Mouse (Mus musculus) cerebellum, postnatal 10 days (tissue): Measurements from ENCODE around the gene Gpr153.
"Not testable (repeated sequence)": the region's sequence is repeated elsewhere in the genome, so short reads cannot be mapped to it uniquely, and the experiment has no call there.

Experiments
- DNase-seq, 2 experiments: peaks; one replicate each; pipeline ENCODE4 v3.0.0; 2021; ENCODE audit warnings: mixed read lengths in 2 of 2

The Gpr153 gene

DNA sequence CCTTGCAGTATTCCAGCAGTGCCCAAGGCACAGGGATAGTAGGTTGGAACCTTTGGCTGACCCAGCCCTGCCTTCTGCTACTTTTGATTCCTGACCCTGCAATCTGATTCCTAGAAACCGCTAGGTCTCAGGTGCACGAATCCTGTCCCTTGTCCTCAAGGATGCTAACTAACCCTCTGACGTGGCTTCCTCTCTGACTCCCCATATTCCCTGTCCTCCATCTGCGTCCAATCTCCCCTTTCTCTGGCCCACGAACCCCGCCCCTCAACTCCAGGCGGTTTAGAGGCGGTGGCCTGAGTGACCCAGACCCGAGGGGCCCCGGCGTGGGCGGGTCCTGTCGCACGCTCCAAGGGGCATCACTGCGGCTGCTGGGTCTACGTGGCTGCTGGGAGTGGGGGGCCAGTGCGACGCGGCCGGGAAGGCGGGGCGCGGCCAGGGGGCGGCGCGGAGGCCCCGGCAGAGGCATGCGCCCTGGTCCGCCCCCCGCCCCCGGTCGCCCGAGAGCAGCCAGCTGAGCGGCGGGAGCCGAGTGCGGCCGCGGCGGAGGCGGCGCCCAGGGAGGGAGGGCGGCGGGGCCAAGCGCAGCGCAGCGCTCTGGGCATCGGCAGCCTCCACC, at the start of gene Gpr153:
Gpr153 (plus strand) TSS at position 612 of the 616 bp plus-strand sequence.
- peak; percentile 44 to 67 for DNase-seq

DNA sequence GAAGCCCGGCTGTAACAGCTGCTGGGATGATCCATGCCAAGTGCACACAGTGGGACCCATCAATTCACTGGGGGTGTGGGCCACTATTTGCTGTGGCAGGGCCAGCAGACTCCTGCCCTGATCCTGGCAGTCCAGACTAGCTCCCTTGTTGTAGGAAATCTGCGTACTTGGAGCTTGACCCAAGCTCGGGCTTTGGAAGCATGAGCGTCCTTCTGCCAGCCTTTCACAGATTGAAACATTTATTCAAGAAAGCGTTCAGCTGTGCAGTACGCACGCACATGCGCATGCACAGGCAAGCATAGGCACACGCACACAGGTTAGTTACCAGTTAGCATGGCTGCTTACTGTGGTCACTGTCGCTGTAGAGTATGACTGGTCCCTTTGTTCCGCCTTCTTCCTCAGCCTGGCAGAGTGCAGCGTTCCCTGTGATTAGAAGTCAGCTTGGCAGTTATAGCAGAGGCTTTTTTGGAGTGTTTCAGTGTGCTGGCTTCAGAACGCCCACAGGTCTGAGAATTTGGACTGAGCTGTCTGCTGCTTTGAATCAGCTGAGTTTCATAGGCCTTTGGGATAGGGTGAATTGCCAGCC, 47.0 kb upstream of the Gpr153 start:
- peak; percentile 79 to 84 for DNase-seq

DNA sequence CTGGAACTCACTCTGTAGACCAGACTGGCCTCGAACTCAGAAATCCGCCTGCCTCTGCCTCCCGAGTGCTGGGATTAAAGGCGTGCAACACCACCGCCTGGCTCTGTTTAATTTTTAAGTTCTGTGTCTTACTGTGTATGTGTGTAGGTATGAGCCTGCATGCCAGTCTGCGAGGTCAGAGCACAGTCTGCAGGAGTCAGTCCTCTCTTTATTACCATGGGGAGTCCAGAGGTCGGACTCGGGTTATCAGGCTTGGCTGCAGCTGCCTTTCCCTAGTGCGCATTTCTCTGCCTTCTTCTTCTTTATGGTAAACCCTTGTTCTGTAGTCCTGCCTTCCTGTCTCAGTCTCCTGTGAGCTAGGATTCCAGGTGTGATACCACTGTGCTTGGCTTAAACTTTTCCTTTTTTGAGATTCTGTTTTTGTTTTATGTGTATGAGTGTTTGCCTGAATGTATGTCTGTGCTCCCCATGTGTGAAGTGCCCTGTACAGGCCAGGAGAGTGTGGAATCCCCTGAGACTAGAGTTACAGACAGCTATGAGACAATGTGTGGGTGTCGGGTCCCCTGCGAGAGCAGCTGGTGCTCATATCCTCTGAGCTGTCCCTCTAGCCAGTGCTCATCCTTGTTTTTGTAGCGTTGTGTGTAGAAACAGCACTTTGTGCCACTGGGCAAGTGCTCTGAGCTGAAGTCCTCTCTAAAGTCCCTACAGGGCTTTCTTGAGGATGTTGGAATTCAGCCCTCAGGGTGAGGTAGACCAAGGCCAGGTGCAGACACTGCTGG, 46.1 kb upstream of the Gpr153 start:
- no peak for DNase-seq

DNA sequence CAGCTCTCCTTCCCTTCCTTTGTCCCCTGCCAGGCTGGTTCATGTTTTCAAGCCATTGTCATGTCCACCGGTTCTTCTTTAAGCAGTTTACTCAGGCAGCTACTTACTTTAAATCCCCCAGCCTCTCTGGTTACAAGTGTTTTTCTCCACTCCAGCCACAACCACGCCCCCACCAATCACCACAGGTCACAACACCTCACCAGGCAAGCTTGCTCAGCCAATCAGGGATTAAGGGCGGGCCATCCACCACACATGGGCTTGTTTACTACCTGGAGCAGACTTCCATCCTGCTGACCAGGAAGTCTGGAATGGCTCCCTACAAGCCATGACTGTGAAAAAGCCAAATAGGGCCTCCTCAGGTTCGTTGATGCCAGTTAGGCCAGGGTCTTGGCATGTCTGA, 43.7 kb upstream of the Gpr153 start:
- not testable (repeated sequence) for DNase-seq

DNA sequence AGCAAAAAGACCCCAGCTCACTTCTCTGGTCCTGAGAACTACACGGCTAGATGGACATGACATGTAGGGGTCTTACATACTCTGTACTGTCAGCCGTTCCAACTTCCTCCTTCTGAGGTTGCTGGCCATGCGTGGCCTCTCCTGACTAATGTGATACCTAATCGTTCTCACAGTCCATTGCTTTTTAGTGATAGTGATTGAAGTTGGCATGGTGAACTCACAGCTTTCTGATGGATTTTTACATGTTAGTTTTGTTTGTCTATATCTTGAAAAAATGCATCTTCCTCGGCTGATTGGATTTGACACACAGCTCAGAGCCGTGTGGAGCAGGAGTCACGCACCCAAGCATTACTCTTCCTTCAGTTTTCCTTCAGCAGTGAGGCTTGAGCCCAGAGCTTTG, 42.7 kb upstream of the Gpr153 start:
- no peak for DNase-seq

DNA sequence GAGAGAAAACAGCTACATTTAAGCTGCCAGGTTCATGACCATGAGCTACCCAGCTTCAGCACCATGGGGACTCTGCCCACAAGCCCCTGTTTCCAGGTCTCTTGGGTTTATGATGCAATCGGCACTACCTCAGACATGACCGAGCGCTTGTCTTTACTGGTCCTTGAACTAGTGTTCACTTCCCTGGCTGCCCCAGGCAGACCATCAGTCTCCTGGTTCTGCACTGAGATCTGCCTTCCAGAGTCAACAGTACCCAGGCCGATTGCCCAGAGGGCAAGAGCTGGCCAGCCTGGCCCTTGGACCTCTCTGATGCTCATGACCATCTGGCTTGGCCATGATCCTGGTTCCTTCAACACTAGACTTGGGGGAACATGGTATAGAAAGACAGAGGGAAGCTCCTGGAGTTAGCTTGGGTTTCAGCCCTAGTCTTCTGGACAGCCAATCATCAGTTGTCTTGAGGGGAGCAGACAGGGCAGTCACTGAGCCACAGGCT, 41.6 kb upstream of the Gpr153 start:
- peak; percentile 34 to 48 for DNase-seq

DNA sequence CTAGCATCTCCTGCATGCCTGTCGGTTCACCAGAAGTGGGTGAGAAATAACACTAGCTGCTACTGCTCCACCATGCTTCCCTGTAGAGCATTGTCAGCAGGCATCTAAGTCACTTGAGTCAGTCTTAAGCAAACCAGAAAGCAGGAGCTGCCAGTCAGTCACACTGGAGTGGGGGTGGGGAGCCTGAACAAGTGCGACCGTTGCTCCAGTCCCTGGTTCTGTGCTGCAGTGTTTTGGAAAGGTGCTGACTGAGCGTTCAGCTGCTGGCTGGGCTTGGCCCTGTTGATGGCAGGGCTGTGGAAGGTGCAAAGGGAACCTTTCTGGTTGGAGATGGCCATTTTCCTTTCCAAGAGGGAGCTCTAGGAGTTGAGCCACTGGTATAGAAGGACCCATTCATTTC, 34.1 kb upstream of the Gpr153 start:
- DNase-seq, result peak in 1 of 2 experiments; percentile 5

DNA sequence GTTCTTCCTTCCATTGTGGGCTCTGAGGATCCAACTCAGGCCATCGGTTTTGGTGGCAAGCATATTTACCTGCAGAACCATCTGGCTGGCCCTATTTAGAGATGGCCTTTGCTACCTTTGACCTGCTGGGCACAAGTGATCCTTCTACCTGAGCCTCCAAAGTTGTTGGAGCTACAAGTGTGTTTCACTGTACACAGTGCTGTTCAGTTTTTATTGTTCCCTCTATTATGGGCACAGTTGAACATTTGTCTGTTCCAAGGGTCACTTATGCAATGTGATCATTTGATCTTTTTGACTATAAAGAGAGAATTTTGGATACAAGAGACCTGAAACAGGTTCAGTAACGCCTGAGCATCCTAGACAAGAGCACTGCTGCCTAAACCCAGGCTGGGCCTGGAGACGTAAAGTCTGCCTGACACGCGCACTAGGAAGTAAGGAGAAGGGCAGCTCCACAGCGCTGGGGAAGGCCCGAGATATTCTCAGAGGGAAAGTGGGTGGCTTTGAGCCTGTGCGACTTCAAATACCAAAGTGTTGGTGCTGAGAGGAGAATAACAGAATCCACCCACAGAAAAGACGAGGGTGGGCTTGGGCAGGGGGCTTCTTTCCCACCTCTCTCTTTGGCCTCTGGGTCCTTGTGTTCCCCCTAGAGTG, 30.7 kb upstream of the Gpr153 start:
- DNase-seq, result no peak

DNA sequence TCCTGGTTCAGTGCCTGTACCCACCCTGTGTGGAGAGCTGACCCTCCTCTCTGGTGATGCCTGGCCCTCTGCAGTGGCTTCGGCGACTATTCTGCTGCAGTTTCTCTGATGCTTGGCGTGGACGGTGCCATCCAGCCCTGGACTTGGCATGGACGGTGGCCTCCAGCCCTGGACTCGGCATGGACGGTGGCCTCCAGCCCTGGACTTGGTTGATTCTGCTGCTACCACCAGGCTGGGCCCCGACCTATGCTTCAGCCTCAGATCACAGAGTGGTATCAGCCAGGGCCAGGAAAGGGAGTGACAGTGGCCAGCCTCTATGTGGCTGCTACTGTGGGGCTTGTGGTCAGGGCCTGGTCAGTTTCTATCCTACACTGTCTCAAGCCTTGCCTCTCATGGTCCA, 30.1 kb upstream of the Gpr153 start:
- DNase-seq, result peak; percentile 79 to 82

DNA sequence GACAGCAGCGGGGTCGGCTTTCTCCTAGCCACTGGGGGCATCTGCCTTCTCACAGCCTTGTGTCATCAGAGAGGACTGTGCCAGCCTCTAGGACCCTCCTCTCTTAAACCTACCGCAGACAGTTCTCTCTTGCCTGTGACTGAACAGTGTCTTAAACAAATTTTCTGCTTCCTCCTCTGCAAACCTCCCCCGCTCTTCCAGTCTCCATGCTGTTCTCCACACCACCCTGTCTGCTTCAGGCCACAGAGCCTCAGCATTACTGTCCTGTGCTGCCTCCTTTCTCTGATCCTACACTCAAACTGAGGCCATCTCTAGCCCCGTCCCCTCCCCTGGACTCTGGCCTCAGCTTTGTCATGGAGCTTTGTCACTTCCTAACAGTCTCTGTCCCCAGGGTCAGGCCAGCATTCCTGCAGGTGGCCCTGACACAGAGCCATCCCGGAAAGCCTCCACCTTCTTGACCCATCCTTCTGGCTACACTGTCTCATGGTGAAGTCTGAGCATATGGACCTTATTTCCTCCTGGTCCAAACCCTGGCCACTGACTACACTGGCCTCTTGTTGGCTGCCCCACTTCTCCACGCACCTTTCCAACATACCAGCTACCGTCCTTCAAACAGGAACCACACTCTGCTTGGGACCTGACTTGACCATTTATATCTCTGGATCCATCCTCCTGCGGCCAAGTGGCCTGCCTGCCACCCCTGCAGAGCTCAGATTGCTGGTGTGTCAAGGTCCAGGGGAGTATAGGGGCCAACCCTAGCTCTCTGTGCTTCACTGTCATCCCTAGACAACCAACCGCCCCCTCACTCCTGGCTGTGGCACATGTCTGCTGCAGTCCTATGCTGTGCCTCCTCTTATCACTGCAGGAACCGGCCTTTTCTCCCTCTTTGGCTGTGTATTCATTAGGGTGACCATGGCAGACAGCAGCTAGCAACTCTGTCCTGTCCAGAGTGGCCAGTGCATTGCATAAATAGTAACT, 29.2 kb upstream of the Gpr153 start:
- peak in 1 of 2 experiments; percentile 42 for DNase-seq

DNA sequence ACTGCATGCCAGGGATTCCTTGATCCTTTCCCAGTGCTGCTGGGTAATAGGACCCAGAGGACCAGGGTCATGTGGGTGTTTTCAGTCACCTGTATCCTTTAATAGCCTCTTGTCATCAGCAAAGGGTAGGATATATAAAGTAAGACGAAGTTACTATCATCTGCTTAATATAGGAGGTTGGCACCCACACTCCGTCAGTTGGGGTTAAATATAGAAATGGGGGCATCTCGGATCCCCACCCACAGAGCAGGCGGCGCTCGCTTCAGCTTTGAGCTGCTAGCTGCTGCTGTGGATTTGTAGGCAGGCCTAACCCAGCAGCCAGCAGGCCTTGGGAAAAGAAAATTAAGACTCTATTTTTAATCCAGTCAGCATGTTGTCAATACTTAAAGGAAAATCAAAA, 28.0 kb upstream of the Gpr153 start:
- DNase-seq, result peak in 1 of 2 experiments; percentile 25

DNA sequence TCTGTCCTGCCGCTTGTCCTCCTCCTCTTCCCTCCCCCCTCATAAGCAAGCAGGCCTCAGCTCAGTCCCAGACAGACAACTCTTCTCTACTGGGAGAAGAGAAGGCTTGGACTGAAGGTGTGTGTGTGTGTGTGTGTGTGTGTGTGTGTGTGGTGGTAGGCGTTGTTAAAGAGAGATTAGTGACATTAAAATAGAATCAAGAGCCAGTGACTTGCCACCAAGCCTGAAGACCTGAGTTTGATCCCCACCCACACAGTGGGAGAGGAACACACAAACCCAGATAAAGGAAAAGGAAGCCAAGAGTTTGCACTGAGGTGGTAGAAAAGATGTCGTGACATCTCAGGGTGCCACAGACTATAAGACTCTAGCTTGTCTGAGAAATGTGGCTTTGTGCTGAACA, 26.8 kb upstream of the Gpr153 start:
- no peak for DNase-seq

DNA sequence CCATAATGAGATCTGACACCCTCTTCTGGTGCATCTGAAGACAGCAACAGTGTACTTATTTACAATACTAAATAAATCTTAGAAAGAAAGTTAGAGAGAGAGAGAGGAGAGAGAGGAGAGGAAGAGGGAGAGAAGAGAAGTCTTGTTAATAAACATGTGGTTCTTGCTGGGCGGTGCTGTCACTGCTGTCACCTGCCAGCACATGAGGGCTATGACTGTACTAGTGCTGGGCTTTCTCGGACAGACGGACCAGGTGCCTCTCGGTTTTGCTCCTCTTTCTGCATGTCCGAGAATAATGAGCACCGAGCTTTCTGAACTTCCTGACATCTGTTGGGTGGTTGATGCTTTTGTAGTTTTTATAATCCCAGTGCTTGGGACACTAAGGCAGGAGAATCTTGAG, 23.4 kb upstream of the Gpr153 start:
- DNase-seq, result no peak

DNA sequence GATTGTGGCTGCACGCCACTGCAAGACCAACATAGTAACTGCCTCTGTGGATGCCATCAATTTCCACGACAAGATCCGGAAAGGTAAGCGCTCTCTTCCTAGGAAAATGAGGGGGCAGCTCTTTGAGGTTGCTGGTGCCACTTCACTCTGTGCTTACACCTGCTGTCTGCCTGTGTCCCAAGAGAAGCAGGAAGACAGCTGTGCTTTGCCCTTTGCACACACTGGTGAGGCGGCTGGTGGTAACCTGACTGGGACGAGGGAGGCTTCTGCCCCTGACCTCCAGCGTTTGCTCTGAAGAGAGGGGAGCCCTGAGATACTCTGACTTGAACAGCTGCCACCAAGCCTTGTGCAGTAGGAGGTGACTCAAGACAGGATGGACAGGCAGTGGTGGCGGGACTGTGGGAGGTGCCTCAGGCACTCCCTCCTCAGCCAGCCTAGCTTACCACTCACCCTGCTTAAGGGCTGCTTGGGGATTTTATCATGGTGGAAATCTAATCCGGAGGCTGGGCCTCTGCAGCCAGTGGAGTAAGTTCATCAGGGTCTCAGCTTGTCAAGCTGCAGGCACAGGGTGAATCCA, 20.8 kb upstream of the Gpr153 start:
- DNase-seq, result peak in 1 of 2 experiments; percentile 7

DNA sequence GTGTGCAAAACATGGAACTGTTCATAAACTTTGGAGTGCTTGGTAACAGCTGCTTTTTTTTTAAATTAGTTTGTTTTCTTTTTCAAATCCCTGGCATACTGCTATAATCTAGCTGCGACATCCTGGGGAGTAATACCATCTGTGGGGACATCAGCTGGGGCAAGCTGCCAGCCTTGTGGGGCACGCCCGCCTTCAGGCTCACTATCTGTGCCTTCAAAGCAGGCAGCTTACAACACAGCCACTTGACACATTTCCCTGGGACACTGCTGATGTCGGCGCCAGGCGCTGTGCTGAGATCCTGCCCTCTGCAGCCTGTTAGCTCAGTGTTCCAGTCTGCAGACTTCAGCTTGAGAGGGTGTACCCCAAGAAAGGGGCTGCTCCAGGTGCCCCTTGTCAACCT, 17.0 kb upstream of the Gpr153 start:
- peak; percentile 77 to 83 for DNase-seq

DNA sequence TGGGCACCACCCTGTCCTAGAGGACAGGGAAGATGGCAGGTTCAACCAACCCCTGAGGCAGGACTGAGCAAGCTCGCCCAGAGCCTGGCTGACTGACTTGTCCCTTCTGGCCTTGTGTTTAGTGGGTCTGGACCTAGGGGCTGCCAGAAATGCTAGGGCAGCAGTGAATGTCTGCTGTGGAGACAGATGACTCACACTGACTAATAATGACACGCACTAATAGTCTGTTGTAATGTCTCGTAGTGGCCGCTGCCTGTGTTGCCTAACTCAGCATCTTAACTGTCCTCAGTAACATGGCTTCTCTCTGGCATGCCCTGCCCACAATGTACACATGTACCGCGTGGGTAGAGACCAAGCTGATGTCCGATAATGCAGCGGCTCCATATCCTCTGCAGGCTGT, 13.6 kb upstream of the Gpr153 start:
- DNase-seq, result no peak

DNA sequence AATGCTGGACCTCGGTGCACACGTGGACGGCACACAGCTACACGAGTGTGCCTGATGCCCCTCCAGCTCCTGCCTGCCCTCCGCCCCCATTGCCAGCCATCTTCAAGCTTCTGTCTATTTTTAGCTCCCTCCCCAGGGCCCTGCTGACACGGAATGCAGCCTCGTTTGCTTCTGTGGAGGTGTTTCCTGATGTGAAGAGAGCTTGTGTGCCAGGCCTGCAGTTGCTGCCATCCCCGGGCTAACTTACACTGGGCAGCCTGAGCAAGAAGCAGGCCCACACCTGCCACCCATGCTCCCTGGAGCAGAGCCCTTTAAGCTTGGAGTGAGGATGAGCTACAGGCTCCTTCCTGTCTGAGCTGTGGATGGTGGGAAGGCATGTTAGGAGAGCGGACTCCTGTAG, 11.8 kb upstream of the Gpr153 start:
- peak in 1 of 2 experiments; percentile 28 for DNase-seq

DNA sequence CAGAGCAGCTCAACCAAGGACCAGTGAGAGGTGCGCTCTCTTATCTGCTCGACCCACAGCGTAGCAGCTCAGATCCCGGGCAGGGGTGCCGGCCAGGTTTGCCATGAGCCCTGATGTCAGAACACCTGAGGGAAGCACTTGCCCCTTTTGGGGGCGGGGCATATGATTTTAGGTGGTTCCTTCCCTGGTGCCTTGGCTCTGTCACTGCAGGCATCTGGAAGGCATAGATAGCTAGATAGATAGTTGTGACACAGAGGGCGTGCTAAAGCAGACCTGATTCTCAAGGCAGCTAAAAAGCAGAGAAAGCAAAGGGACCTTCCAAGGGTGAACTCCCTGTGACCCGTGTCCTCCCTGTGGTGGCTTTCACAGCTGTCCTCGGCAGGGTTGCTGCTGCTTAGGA, 10.9 kb upstream of the Gpr153 start:
- no peak for DNase-seq

DNA sequence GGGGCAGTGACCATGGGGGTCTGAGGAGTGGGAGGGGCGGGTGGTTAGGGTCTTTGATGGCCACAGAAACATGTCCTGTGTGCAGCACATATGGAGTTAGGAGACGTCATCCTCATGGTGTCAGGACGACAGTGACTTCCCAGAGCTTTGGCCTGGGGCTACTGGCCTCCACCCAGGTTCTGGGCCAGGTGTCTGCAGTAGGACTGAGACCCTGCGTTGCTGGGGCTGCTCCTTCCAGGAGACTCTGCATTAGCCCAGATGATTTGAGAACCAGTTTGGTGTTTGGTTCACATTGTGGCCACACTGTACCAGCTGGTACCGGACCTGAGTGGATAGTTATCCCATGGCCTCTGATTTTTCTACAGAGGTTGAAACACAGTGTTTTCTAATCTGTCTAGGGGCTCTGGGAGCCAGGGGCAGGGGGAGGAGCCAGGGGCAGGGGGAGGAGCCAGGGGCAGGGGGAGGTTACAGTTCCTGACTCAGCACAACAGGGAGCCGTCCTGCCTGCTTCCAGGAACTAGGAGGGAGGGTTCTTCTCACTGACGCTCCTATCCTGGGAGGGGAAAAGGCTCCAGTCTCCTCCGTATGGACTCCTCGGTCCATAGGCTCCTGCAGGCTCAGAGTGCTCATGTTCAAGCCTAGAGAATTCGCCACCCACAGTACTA, 10.4 kb upstream of the Gpr153 start:
- peak; percentile 42 to 48 for DNase-seq

DNA sequence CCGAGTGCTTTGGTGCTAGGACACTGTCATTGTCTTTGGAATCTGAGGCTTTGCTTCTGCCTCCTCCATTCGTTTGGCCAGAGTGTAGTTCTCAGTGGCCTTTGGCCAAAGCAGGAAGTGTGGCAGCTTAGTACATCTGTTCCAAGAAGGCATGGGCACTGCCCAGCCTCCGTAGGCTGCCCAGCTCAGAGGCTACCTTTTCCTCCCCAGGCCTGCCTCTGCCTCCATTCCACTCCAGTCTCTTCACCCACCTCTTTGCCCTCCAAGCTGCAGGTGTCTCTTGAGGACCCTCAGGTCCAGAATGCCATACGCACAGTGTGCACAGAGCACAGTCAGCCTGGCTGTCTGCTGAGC, 9.9 kb upstream of the Gpr153 start:
- DNase-seq, result peak; percentile 47 to 64

DNA sequence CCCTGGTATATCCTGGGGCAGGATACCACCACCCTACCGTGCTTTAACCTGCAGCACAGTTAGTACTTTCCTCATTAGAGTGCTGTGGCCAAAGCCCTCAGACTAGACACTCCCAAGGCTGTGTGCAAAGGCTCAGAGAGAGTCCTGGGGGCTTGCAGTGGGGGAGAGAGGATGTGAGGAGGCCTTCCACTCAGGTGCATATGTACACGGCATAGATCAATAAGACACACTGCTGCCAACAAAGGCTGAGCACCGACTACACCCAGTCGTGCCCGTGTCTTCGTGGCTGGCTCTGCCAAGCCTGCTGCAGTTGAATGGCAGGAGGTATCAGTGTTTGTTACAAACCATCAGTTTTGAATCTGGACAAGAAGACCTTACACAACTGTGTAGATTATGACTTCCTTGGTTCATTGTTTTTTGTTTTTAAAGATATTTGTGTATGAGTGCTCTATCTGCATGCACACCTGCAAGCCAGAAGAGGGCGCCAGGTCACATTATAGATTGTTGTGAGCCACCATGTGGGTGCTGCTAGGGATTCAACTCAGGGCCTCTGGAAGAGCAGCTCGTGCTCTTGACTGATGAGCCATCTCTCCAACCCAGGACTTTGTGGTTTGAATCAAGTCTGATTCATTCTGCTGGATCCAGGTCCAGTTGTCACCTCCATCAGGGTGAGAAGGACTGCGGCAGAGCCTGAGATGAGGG, 9.0 kb upstream of the Gpr153 start:
- peak; percentile 51 to 58 for DNase-seq
